Mouse (Mus musculus) MEL (cell line): ENCODE results near the gene Tshz2.

ENCODE experiments used
- BHLHE40 ChIP-seq: IDR thresholded peaks from 2 replicates; pipeline ENCODE4 v1.6.1; 2012; ENCODE audit warnings: low read depth, mild to moderate bottlenecking, inconsistent platforms, low read length, improper control_type of control experiment, borderline replicate concordance
- CHD1 ChIP-seq: IDR thresholded peaks from 2 replicates; pipeline ENCODE4 v1.6.1; 2012; ENCODE audit warnings: low read depth, mild to moderate bottlenecking, inconsistent platforms, low read length, improper control_type of control experiment
- CTCF ChIP-seq, 3 experiments: IDR thresholded peaks in 2 of 3; conservative IDR thresholded peaks in 1 of 3; 2 replicates each; pipeline ENCODE4 v1.5.1; 2011 to 2012; ENCODE audit warnings: low read length in 3 of 3, low read depth in 2 of 3, mild to moderate bottlenecking in 2 of 3, improper control_type of control experiment in 1 of 3, inconsistent platforms in 1 of 3, mixed read lengths in 1 of 3, moderate library complexity in 1 of 3; ENCODE audit not compliant: control insufficient read depth in 1 of 3, insufficient read depth in 1 of 3, poor library complexity in 1 of 3, severe bottlenecking in 1 of 3
- EP300 ChIP-seq, 2 experiments: IDR thresholded peaks; 2 replicates each; pipeline ENCODE4 v1.6.1; 2011; ENCODE audit warnings: improper control_type of control experiment in 2 of 2, low read length in 2 of 2, low read depth in 1 of 2, mild to moderate bottlenecking in 1 of 2
- KAT2A ChIP-seq: conservative IDR thresholded peaks from 2 replicates; pipeline ENCODE4 v1.6.1; 2012; ENCODE audit warnings: low read depth, low read length, improper control_type of control experiment, inconsistent platforms
- MAX ChIP-seq: IDR thresholded peaks from 2 replicates; pipeline ENCODE4 v1.6.1; 2011; ENCODE audit warnings: low read length, improper control_type of control experiment
- MXI1 ChIP-seq: IDR thresholded peaks from 2 replicates; pipeline ENCODE4 v1.6.1; 2011; ENCODE audit warnings: mild to moderate bottlenecking, low read depth, low read length, improper control_type of control experiment
- NRF1 ChIP-seq: IDR thresholded peaks from 2 replicates; pipeline ENCODE4 v1.6.1; 2014; ENCODE audit warnings: low read depth, mild to moderate bottlenecking, inconsistent platforms, low read length, improper control_type of control experiment, moderate library complexity; ENCODE audit not compliant: poor library complexity, insufficient read depth, severe bottlenecking
- POLR2A ChIP-seq, 2 experiments: IDR thresholded peaks; 2 replicates each; pipeline ENCODE4 v1.6.1; 2011 to 2012; ENCODE audit warnings: low read length in 2 of 2, mild to moderate bottlenecking in 2 of 2, control low read depth in 1 of 2, improper control_type of control experiment in 1 of 2, low read depth in 1 of 2, moderate library complexity in 1 of 2; ENCODE audit not compliant: control insufficient read depth in 1 of 2, insufficient read depth in 1 of 2, poor library complexity in 1 of 2
- POLR2AphosphoS5 ChIP-seq: IDR thresholded peaks from 2 replicates; pipeline ENCODE4 v1.6.1; 2012; ENCODE audit warnings: low read depth, borderline replicate concordance, mild to moderate bottlenecking, inconsistent platforms, low read length, moderate library complexity, mixed read lengths
- TBP ChIP-seq: IDR thresholded peaks from 2 replicates; pipeline ENCODE4 v1.8.0; 2011; ENCODE audit warnings: low read depth, low read length, improper control_type of control experiment
- USF2 ChIP-seq, 2 experiments: IDR thresholded peaks; 2 replicates each; pipeline ENCODE4 v1.6.1; 2011 to 2012; ENCODE audit warnings: improper control_type of control experiment in 2 of 2, low read length in 2 of 2, borderline replicate concordance in 1 of 2, inconsistent platforms in 1 of 2, low read depth in 1 of 2, mild to moderate bottlenecking in 1 of 2; ENCODE audit not compliant: insufficient read depth in 1 of 2

DNA sequence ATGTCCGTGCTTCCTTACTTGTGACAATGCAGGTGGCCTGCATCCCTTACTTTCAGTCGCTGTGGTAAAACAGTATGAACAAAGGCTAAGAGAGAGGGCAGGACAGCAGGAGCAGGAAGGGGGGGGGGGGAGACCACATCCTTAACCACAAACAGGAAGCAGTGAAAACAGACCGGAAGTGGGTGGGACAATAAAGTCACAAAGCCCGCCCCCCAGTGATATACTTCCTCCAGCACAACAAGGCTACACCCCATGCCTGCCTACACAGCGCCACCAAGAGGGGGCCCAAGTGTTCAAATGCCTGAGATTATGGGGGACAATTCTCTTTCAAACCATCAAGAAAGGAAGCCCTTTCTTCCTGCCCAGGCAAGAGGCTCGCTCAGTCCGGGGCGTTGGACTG is 392.1 kb downstream of the Tshz2 start:
- TF ChIP-seq CHD1 (no peak), POLR2A (IDR thresholded peaks at IDR 0.05; ENCODE audit: control insufficient read depth in 1 of 2, insufficient read depth in 1 of 2, low read depth in 1 of 2, low read length in 2 of 2, poor library complexity in 1 of 2) (no peak), MXI1 (no peak), NRF1 (no peak), USF2 (IDR thresholded peaks at IDR 0.05; ENCODE audit: borderline replicate concordance in 1 of 2, insufficient read depth in 1 of 2, low read depth in 1 of 2, low read length in 2 of 2) (no peak), KAT2A (no peak), TBP (no peak), BHLHE40 (no peak), POLR2AphosphoS5 (no peak), EP300 (IDR thresholded peaks at IDR 0.05; ENCODE audit: low read depth in 1 of 2, low read length in 2 of 2) (no peak), MAX (no peak), CTCF (IDR thresholded peaks at IDR 0.05 in 2 of 3, conservative IDR thresholded peaks at IDR 0.05 in 1 of 3; ENCODE audit: control insufficient read depth in 1 of 3, insufficient read depth in 1 of 3, low read depth in 2 of 3, low read length in 3 of 3, poor library complexity in 1 of 3, severe bottlenecking in 1 of 3) (no peak)
